Mouse (Mus musculus) liver, postnatal 0 days (tissue): ENCODE data around the gene Nfkb2.

Experiments used
- CTCF ChIP-seq: sonication (generic); IDR thresholded peaks from 2 replicates; pipeline ENCODE4 v1.5.1; 2016; ENCODE audit warnings: antibody characterized with exemption, low read depth
- EP300 ChIP-seq: IDR thresholded peaks from 2 replicates; pipeline ENCODE4 v1.6.1; 2016; ENCODE audit warnings: antibody characterized with exemption, low read depth, mild to moderate bottlenecking

DNA sequence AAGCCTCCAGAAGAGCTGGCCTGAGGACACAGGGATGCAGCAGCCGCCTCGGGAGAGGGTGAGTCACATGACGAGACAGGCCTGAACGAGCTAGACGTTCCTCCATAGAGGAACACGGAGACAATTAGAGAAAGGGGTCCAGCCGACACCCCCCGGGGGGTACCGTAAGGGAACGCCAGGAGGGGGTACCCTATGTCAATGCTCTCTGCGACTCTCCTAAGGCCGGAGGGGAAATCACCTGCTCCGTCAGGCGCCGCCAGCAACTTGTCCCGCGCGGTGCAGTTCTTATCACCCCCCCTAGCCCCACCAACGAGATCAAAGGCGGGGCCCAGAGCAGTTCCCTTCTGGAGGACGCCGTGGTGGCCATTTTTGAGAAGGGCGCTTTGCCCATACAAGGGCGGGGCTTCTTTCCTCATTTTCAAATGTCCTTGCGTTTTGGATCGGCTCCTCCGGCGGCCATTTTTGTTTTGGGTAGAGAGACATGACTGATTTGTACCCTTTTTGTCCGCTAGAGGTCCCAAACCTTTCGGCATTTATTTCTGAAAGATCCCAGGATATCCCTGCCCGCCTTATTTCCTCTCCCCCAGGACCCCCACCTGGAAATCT is 34.3 kb downstream of the Nfkb2 start, which contains the start of gene Cuedc2:
- TF ChIP-seq CTCF (peak; percentile 75), EP300 (peak; percentile 74; the same call in 1 of the 2 replicates)
